Mouse (Mus musculus): ENCODE results near the gene D8Ertd738e.

The D8Ertd738e gene

GRCm38 (mm10) chr8:84202938-84203917, 46.3 kb downstream of the D8Ertd738e start:
- peak; percentile 94 to 97 for DNase-seq (ENCODE audit: inconsistent age in 2 of 2, low spot score in 1 of 2)

- DNase-seq (ENCODE audit: inconsistent age in 2 of 2, low spot score in 1 of 2) = peak; percentile 87 to 94
Observed at GRCm38 (mm10) chr8:84202466-84202865, 47.1 kb downstream of the D8Ertd738e start.

- peak; percentile 92 to 97 for DNase-seq (ENCODE audit: inconsistent age in 2 of 2, low spot score in 1 of 2)
Observed at GRCm38 (mm10) chr8:84201545-84202245, 47.8 kb downstream of the D8Ertd738e start.

- DNase-seq (ENCODE audit: inconsistent age in 2 of 2, low spot score in 1 of 2) = peak; percentile 91 to 97
Observed at GRCm38 (mm10) chr8:84200652-84201544, 48.6 kb downstream of the D8Ertd738e start.

- DNase-seq (ENCODE audit: inconsistent age in 2 of 2, low spot score in 1 of 2) = peak in 1 of 2 experiments; percentile 68
Observed at GRCm38 (mm10) chr8:84200126-84200555, 49.4 kb downstream of the D8Ertd738e start.

GRCm38 (mm10) chr8:84199348-84200125, 50.0 kb downstream of the D8Ertd738e start:
- peak; percentile 41 to 61 for DNase-seq (ENCODE audit: inconsistent age in 2 of 2, low spot score in 1 of 2)

- DNase-seq (ENCODE audit: inconsistent age in 2 of 2, low spot score in 1 of 2) = peak in 1 of 2 experiments; percentile 49
Observed at GRCm38 (mm10) chr8:84198871-84199270, 50.6 kb downstream of the D8Ertd738e start.

- peak; percentile 95 to 97 for DNase-seq (ENCODE audit: inconsistent age in 2 of 2, low spot score in 1 of 2)
Observed at GRCm38 (mm10) chr8:84197922-84198774, 51.4 kb downstream of the D8Ertd738e start.

- peak; percentile 89 to 95 for DNase-seq (ENCODE audit: inconsistent age in 2 of 2, low spot score in 1 of 2)
Observed at GRCm38 (mm10) chr8:84197141-84197921, 52.2 kb downstream of the D8Ertd738e start.
